8 mouse cellular contexts compared by ENCODE assay signal in genomic region chr9:110333135-110333895, GRCm38 (mm10). TPM values are rescaled to one million over a fixed set of nuclear protein-coding genes. Genes with fewer than 3 reads are reported as not detected.
DNase-seq lines count a peak whose midpoint lies in the region; ATAC-seq and TF ChIP-seq lines count a peak whose summit lies in the region.

Gene Scap, plus strand, starts transcription at chr9:110333288.

- TF ChIP-seq CTCF in cortical plate, adult 2 months (IDR thresholded peaks at IDR 0.05; ENCODE audit: extremely low read depth, insufficient read depth, low read length): peak; percentile 90

- DNase-seq in gastrocnemius, postnatal 10 days: peak; percentile 99
- peak; percentile 97 for DNase-seq in induced T-regulatory cell, adult 2 months (ENCODE audit: low read depth)
- peak; percentile 80 to 97 for DNase-seq in left cerebral cortex, adult 9 months (ENCODE audit: low spot score in 2 of 2)
- peak; percentile 98 for DNase-seq in right cerebral cortex, postnatal 14 days
- DNase-seq in urinary bladder, postnatal 36 days (ENCODE audit: low spot score in 2 of 2): peak; percentile 96 to 97

- no peak within 1 kb of the TSS for H3K27ac ChIP-seq in cortical plate, adult 2 months (ENCODE audit: insufficient read depth, low read length)

- H3K4me1 ChIP-seq in cortical plate, adult 2 months (ENCODE audit: control insufficient read depth, insufficient read depth, low read length): peaks cover 6% of the 10 kb centered on the region

- H3K4me3 ChIP-seq in cortical plate, adult 2 months (ENCODE audit: insufficient read depth, low read length): peak within 1 kb of the TSS; percentile 83

- ATAC-seq in activated CD4-positive, CD25-positive, alpha-beta regulatory T cell, adult 4 months: peak; percentile 70
- ATAC-seq in megakaryocyte progenitor cell, adult 5-6 weeks (replicated peaks; ENCODE audit: poor library complexity): peak; percentile 88

- no peak for TF ChIP-seq POLR2A in cortical plate, adult 2 months (IDR thresholded peaks at IDR 0.05; ENCODE audit: extremely low read depth, insufficient read depth, low read length)

RNA-seq across cellular contexts. Expression of gene Scap, which starts in this region (rescaled TPM):
- 10 to 100 TPM; 12.5 to 12.9 TPM for polyA plus RNA-seq in activated CD4-positive, CD25-positive, alpha-beta regulatory T cell, adult 4 months (2017; shearing (Covaris generic))
- 41.7 and 44.6 TPM in 2 replicates for polyA plus RNA-seq in cortical plate, adult 2 months (2012; rRNA removed)
- 10 to 100 TPM; 25.5 TPM for total RNA-seq in gastrocnemius, postnatal 10 days (2021)
- 26.1 and 33.6 TPM in 2 replicates for total RNA-seq in megakaryocyte progenitor cell, adult 5-6 weeks (2015)
- total RNA-seq in megakaryocyte progenitor cell, adult 5-6 weeks (2017): 22.1 and 29.4 TPM in 2 replicates
